Mouse (Mus musculus) kidney, postnatal 0 days (tissue): Measurements from ENCODE around the gene Spa17. TPM values are rescaled to one million over a fixed set of nuclear protein-coding genes. Genes with fewer than 3 reads are reported as not detected.

Experiments
- ATAC-seq: fragments of 200-750 bp; cut with Nextera tagmentation; replicated peaks from 2 replicates; pipeline ENCODE4 v1.8.0; 2017; ENCODE audit warnings: low read depth, moderate number of reproducible peaks, moderate TSS enrichment, moderate library complexity; ENCODE audit not compliant: low FRiP score
- DNase-seq: peaks from one replicate; pipeline ENCODE4 v3.0.0-alpha.2; 2016; ENCODE audit warnings: low spot score
- H3K27ac ChIP-seq: fragments of 300-500 bp; sonication (generic); 2 replicates; pipeline ENCODE4 v1.5.1; 2014; ENCODE audit warnings: mild to moderate bottlenecking
- H3K27me3 ChIP-seq: fragments of 300-500 bp; sonication (generic); 2 replicates; pipeline ENCODE4 v1.6.1; 2014; ENCODE audit warnings: low read length, mixed read lengths; ENCODE audit not compliant: insufficient read depth
- H3K36me3 ChIP-seq: fragments of 300-500 bp; sonication (generic); 2 replicates; pipeline ENCODE4 v1.6.1; 2014; ENCODE audit warnings: low read length, mixed read lengths; ENCODE audit not compliant: insufficient read depth
- H3K4me1 ChIP-seq: fragments of 300-500 bp; sonication (generic); replicated peaks from 2 replicates; pipeline ENCODE4 v1.6.1; 2014; ENCODE audit warnings: antibody characterized with exemption, low read length, mixed read lengths; ENCODE audit not compliant: insufficient read depth
- H3K4me2 ChIP-seq: fragments of 300-500 bp; sonication (generic); 2 replicates; pipeline ENCODE4 v1.6.1; 2014; ENCODE audit warnings: mild to moderate bottlenecking, low read length, moderate library complexity, mixed read lengths
- H3K4me3 ChIP-seq: fragments of 300-500 bp; sonication (generic); replicated peaks from 2 replicates; pipeline ENCODE4 v1.5.1; 2014; ENCODE audit warnings: low read depth, low read length
- H3K9ac ChIP-seq: fragments of 300-500 bp; sonication (generic); 2 replicates; pipeline ENCODE4 v1.6.1; 2014; ENCODE audit warnings: low read depth, low read length
- H3K9me3 ChIP-seq: fragments of 300-500 bp; sonication (generic); replicated peaks from 2 replicates; pipeline ENCODE4 v1.6.1; 2016; ENCODE audit warnings: low read length, inconsistent platforms, mixed read lengths
- CTCF ChIP-seq: IDR thresholded peaks from 2 replicates; pipeline ENCODE4 v1.5.1; 2016; ENCODE audit warnings: antibody characterized with exemption, low read depth, mild to moderate bottlenecking, moderate library complexity
- WGBS: fragments of 180-500 bp; shearing (Covaris S2); extraction: QIAGEN DNeasy Blood & Tissue Kit; methylation state at CpG from one replicate; pipeline ENCODE4 v1.1.7; 2014; 5-methylcytosine and 5-hydroxymethylcytosine counted together
- polyA plus RNA-seq: library from polyadenylated mRNA; unstranded; fragments of >200 nt; fragmentation: Nextera tagmentation; extraction: Ambion mirVana; gene quantifications from 2 replicates; pipeline ENCODE4 v1.2.1, GENCODE M21; 2015

Gene Spa17
- polyA plus RNA-seq, 1 experiment from 2014 or later: 12.3 TPM

DNA sequence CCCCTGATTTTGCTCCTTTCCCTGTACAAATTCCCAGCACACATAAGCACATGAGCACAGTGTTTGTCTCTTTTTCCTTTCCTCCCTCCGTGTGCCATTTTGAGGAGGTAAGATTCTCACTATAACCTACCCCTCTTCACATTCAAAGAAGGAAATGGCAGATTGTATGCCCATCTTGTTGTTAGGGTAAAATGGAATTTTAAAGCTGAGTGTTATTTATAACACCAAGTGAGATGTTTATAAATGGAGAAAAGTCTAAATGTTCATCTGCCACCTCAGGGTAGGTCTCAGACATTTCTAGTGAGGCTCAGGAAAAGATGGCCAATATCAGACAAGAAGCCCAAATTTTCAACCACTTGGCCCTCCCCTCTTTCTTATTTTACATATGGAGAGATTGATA, 11.0 kb upstream of the Spa17 start:
- DNase-seq: no peak
- no peaks in the 10 kb centered on the region for H3K36me3 ChIP-seq
- no peak overlapping the region for H3K4me3 ChIP-seq
- WGBS: 80% methylated on average over 1 of the region's 1 CpGs
- no peak overlapping the region for H3K27ac ChIP-seq
- no peaks in the 10 kb centered on the region for H3K27me3 ChIP-seq
- no peak for TF ChIP-seq CTCF
- no peaks in the 10 kb centered on the region for H3K4me1 ChIP-seq
- H3K9ac ChIP-seq: no peak overlapping the region
- H3K4me2 ChIP-seq: no peak overlapping the region
- no peaks in the 10 kb centered on the region for H3K9me3 ChIP-seq
- ATAC-seq: no peak

DNA sequence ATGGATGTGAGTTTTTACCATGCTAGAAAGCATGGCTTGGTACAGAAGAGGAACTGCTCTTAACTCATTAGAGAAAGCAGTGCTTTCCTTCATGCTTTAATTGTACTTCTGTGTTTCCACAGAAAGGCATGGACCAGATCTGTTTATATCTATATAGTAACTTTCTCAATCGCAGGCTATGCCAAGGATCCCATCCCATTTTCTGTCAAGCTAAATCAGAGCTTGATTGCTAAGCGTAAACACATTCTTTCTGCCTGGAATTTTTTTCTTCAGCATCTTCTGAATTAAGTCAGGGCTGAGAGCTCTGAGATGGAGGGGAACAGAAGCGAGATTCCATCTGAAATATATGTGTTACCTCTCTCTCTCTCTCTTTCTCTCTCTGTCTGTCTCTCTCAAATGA, 10.5 kb upstream of the Spa17 start:
- 88% methylated on average over 3 of the region's 3 CpGs for WGBS
- Histone ChIP-seq H3K4me1 (no peaks in the 10 kb centered on the region), H3K4me3 (no peak overlapping the region), H3K9me3 (no peaks in the 10 kb centered on the region), H3K36me3 (no peaks in the 10 kb centered on the region), H3K4me2 (no peak overlapping the region), H3K27me3 (no peaks in the 10 kb centered on the region), H3K9ac (no peak overlapping the region), H3K27ac (no peak overlapping the region)
- DNase-seq: no peak
- TF ChIP-seq CTCF: no peak
- no peak for ATAC-seq

- H3K27me3 ChIP-seq: no peaks in the 10 kb centered on the region
- H3K27ac ChIP-seq: no peak overlapping the region
- no peak overlapping the region for H3K4me3 ChIP-seq
- H3K4me1 ChIP-seq: no peaks in the 10 kb centered on the region
- no peak overlapping the region for H3K9ac ChIP-seq
- H3K9me3 ChIP-seq: no peaks in the 10 kb centered on the region
- no peak overlapping the region for H3K4me2 ChIP-seq
- ATAC-seq (no peak), DNase-seq (no peak)
- WGBS: 86% methylated on average over 6 of the region's 6 CpGs
- no peak for TF ChIP-seq CTCF
- no peaks in the 10 kb centered on the region for H3K36me3 ChIP-seq
These were observed 7.8 kb upstream of the Spa17 start for GRCm38 (mm10) chr9:37621290-37621689.

DNA sequence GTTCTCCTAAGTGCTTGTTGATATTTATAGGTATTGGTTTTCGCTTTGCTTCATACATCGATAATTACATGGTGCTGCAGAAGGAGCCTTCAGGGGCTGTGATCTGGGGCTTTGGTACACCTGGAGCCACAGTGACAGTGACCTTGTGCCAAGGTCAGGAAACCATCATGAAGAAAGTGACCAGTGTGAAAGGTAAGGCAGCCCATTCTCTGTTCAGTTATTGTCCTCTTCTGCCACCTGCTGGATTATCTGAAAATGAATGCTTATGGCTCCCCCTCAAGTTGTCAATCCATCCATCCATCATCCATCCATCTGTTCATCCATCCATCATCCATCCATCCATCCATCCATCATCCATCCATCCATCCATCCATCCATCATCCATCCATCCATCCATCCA, 3.2 kb upstream of the Spa17 start:
- DNase-seq (peak; percentile 64), ATAC-seq (no peak)
- TF ChIP-seq CTCF: peak; percentile 88
- H3K27me3 ChIP-seq: no peaks in the 10 kb centered on the region
- H3K9ac ChIP-seq: no peak overlapping the region
- no peak overlapping the region for H3K4me3 ChIP-seq
- H3K4me2 ChIP-seq: no peak overlapping the region
- H3K9me3 ChIP-seq: no peaks in the 10 kb centered on the region
- 58% methylated on average over 2 of the region's 2 CpGs for WGBS
- H3K36me3 ChIP-seq: no peaks in the 10 kb centered on the region
- 0 out of 2 replicates have a peak, but pooled peaks cover 4% of the 10 kb centered on the region for H3K4me1 ChIP-seq
- H3K27ac ChIP-seq: no peak overlapping the region

- Histone ChIP-seq H3K9me3 (no peaks in the 10 kb centered on the region), H3K27ac (no peak overlapping the region), H3K4me3 (no peak overlapping the region), H3K36me3 (no peaks in the 10 kb centered on the region), H3K9ac (no peak overlapping the region), H3K27me3 (no peaks in the 10 kb centered on the region), H3K4me2 (no peak overlapping the region), H3K4me1 (0 out of 2 replicates have a peak, but pooled peaks cover 4% of the 10 kb centered on the region)
- ATAC-seq (no peak), DNase-seq (no peak)
- WGBS: 69% methylated on average over 5 of the region's 5 CpGs
- no peak for TF ChIP-seq CTCF
These were observed 1.7 kb upstream of the Spa17 start for GRCm38 (mm10) chr9:37615220-37615619.

- Histone ChIP-seq H3K4me2 (peak overlapping the region; percentile 70), H3K27me3 (no peaks in the 10 kb centered on the region), H3K4me3 (peak overlapping the region; percentile 58; the same call in 1 of the 2 replicates), H3K36me3 (no peaks in the 10 kb centered on the region), H3K4me1 (0 out of 2 replicates have a peak, but pooled peaks cover 4% of the 10 kb centered on the region), H3K9ac (no peak overlapping the region), H3K9me3 (no peaks in the 10 kb centered on the region), H3K27ac (no peak overlapping the region)
- no peak for DNase-seq
- TF ChIP-seq CTCF: no peak
- ATAC-seq: peak; percentile 9; the same call in 1 of the 2 replicates
These were observed 794 bp upstream of the Spa17 start for GRCm38 (mm10) chr9:37614316-37614715.

- ATAC-seq (no peak; the same call in 1 of the 2 replicates), DNase-seq (no peak)
- no peak for TF ChIP-seq CTCF
- H3K9ac ChIP-seq: peak overlapping the region; percentile 54
- no peaks in the 10 kb centered on the region for H3K36me3 ChIP-seq
- no peak overlapping the region; the same call in 1 of the 2 replicates for H3K27ac ChIP-seq
- H3K4me2 ChIP-seq: peak overlapping the region; percentile 70
- H3K4me1 ChIP-seq: 0 out of 2 replicates have a peak, but pooled peaks cover 4% of the 10 kb centered on the region
- H3K9me3 ChIP-seq: no peaks in the 10 kb centered on the region
- H3K27me3 ChIP-seq: no peaks in the 10 kb centered on the region
- WGBS: 17% methylated on average over 6 of the region's 6 CpGs
- H3K4me3 ChIP-seq: peak overlapping the region; percentile 58
These were observed 374 bp upstream of the Spa17 start for GRCm38 (mm10) chr9:37613911-37614280.
